Comparison of ENCODE assay signal across 9 mouse cellular contexts in the genomic region with DNA sequence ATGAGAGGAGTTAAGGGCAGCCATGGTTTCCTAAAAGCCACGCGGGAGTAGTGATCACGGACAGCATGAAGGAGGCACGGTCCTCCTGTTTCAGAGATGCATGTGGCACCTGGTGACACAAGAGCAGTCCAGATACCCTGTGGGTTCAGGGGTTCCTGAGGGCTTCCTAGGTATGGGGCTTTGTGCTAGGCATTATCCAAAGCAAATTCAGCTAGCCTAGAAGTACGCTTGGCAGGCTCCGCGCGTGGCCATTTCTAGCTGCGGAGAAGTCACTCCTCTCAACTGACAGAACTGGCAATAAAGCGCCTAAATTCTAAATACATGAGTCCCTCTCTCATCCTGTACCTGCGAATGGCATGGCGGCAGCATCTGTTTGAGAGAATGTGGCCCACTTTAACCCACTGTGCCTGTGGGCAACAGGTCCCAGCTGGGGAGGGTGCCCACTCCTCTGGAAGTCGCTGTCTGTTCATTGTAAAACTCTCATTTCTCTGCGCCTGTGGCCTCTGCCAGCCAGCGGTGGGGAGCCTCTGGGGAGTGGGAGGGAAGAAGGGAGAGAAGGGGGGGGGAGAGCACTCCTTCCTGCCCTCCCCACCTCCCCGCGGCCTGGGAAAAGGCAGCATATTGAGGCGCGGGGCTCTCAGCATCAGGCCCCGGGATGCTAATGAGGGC. TPM values are rescaled to one million over a fixed set of nuclear protein-coding genes. Genes with fewer than 3 reads are reported as not detected.
DNase-seq lines count a peak whose midpoint lies in the region; ATAC-seq and TF ChIP-seq lines count a peak whose summit lies in the region.
"Had no signal": no experiment of that assay in that cellular context is flagged by ENCODE, and none has a peak within 500 bp of the region (broad histone marks: within the 10 kb centered on the region; RNA-seq: fewer than 3 reads in every experiment).

No protein-coding gene starts in this region.

- in situ Hi-C loops in CH12.LX (cut with MboI; ENCODE audit: low pct_ligation_motif_present, low pct_unique_long_range_greater_than_20kb, low sequenced_read_pairs) = loop anchor here (25.0 kb wide), 1 partner anchor 277 kb away; the partner anchor contains the start of gene Faap20

- H3K36me3 ChIP-seq in heart, embryonic 14.5 days (ENCODE audit: control insufficient read depth, insufficient read depth, low read length) = no peaks in the 10 kb centered on the region
- no peaks in the 10 kb centered on the region for H3K36me3 ChIP-seq in CH12.LX (replicated peaks in 1 of 2; ENCODE audit: control insufficient read depth in 1 of 2, insufficient read depth in 1 of 2, low read length in 1 of 2)
- 0 out of 2 replicates have a peak, but pooled peaks cover 9% of the 10 kb centered on the region for H3K36me3 ChIP-seq in forebrain, embryonic 12.5 days (replicated peaks)
- no peaks in the 10 kb centered on the region for H3K36me3 ChIP-seq in liver, embryonic 13.5 days

- no peak for TF ChIP-seq RAD21 in CH12.LX (IDR thresholded peaks at IDR 0.05; ENCODE audit: low read depth, low read length)

- DNase-seq in heart, adult 18-20 months = no peak
- no peak for DNase-seq in CH12.LX (ENCODE audit: extremely low read depth)
- DNase-seq in liver, embryonic 13.5 days = no peak
- no peak for DNase-seq in layer of hippocampus, postnatal 25 days (ENCODE audit: extremely low spot score in 1 of 2, low spot score in 1 of 2)
- no peak for DNase-seq in layer of hippocampus, adult 8-10 months (ENCODE audit: low spot score in 2 of 2)

- peaks cover 11% of the 10 kb centered on the region for H3K79me2 ChIP-seq in CH12.LX (replicated peaks; ENCODE audit: control insufficient read depth, extremely low read depth, insufficient read depth, poor library complexity, severe bottlenecking)

- 25% methylated on average over 20 of the region's 20 CpGs for WGBS in heart, embryonic 14.5 days
- WGBS in forebrain, embryonic 12.5 days = 5% methylated on average over 20 of the region's 20 CpGs
- 23% methylated on average over 20 of the region's 20 CpGs for WGBS in liver, embryonic 13.5 days (ENCODE audit: insufficient replicate concordance)

- H3K4me2 ChIP-seq in heart, embryonic 14.5 days (ENCODE audit: low read length) = peak overlapping the region; percentile 71
- peak overlapping the region; percentile 88 for H3K4me2 ChIP-seq in CH12.LX (ENCODE audit: insufficient read depth, low read depth, poor library complexity, severe bottlenecking)
- peak overlapping the region; percentile 81 for H3K4me2 ChIP-seq in forebrain, embryonic 12.5 days
- H3K4me2 ChIP-seq in liver, embryonic 13.5 days = peak overlapping the region; percentile 61

- no peaks in the 10 kb centered on the region for H3K9me3 ChIP-seq in heart, embryonic 14.5 days (ENCODE audit: control insufficient read depth, low read length)
- H3K9me3 ChIP-seq in CH12.LX (replicated peaks; ENCODE audit: low read length) = no peaks in the 10 kb centered on the region
- H3K9me3 ChIP-seq in forebrain, embryonic 12.5 days = no peaks in the 10 kb centered on the region
- H3K9me3 ChIP-seq in liver, embryonic 13.5 days (replicated peaks) = no peaks in the 10 kb centered on the region

- H3K27ac ChIP-seq in heart, embryonic 14.5 days (replicated peaks in 1 of 2; ENCODE audit: control insufficient read depth in 1 of 2, insufficient read depth in 1 of 2, low read depth in 2 of 2, low read length in 2 of 2) = no peak overlapping the region
- no peak overlapping the region for H3K27ac ChIP-seq in CH12.LX (ENCODE audit: insufficient read depth, low read depth)
- peak overlapping the region; percentile 99 for H3K27ac ChIP-seq in forebrain, embryonic 12.5 days
- H3K27ac ChIP-seq in liver, embryonic 13.5 days = no peak overlapping the region

- TF ChIP-seq POLR2A in CH12.LX (IDR thresholded peaks at IDR 0.05; ENCODE audit: low read depth, low read length) = no peak

- H3K4me1 ChIP-seq in heart, embryonic 14.5 days (ENCODE audit: control insufficient read depth in 2 of 2, insufficient read depth in 2 of 2, low read length in 2 of 2) = peaks cover 16 to 35% of the 10 kb centered on the region in 2 experiments
- peaks cover 23 to 64% of the 10 kb centered on the region in 2 experiments; a peak in 3 of 4 replicates for H3K4me1 ChIP-seq in CH12.LX (ENCODE audit: control insufficient read depth in 1 of 2, insufficient read depth in 2 of 2)
- H3K4me1 ChIP-seq in forebrain, embryonic 12.5 days = peaks cover 73% of the 10 kb centered on the region
- peaks cover 42% of the 10 kb centered on the region for H3K4me1 ChIP-seq in liver, embryonic 13.5 days (replicated peaks)

- no peak for TF ChIP-seq EP300 in CH12.LX (IDR thresholded peaks at IDR 0.05; ENCODE audit: low read length)

- no peak for ATAC-seq in heart, embryonic 14.5 days (ENCODE audit: insufficient number of reproducible peaks, insufficient read depth, low FRiP score, low read depth)
- no peak for ATAC-seq in forebrain, embryonic 12.5 days (ENCODE audit: low FRiP score)
- ATAC-seq in liver, embryonic 13.5 days (ENCODE audit: low read depth) = no peak
- ATAC-seq in erythroid progenitor cell, adult 5-6 weeks (replicated peaks; ENCODE audit: low FRiP score, poor library complexity, severe bottlenecking) = no peak

- H3K9ac ChIP-seq in heart, embryonic 14.5 days (ENCODE audit: low read length) = peak overlapping the region; percentile 66; the same call in 1 of the 2 replicates
- H3K9ac ChIP-seq in CH12.LX (ENCODE audit: insufficient read depth, low read depth) = peak overlapping the region; percentile 48; the same call in 1 of the 2 replicates
- peak overlapping the region; percentile 98 for H3K9ac ChIP-seq in forebrain, embryonic 12.5 days
- no peak overlapping the region for H3K9ac ChIP-seq in liver, embryonic 13.5 days

- no peak for TF ChIP-seq CTCF in CH12.LX (conservative IDR thresholded peaks at IDR 0.05 in 1 of 2, IDR thresholded peaks at IDR 0.05 in 1 of 2; ENCODE audit: low read depth in 2 of 2, low read length in 2 of 2)

- dilution Hi-C loops in CH12.LX (cut with MboI; ENCODE audit: extremely low pct_ligation_motif_present, extremely low pct_unique_long_range_greater_than_20kb, low sequenced_read_pairs) = no loop called here

- peak overlapping the region; percentile 38 to 50 for H3K4me3 ChIP-seq in heart, embryonic 14.5 days (ENCODE audit: control insufficient read depth in 1 of 2, insufficient read depth in 1 of 2, low read depth in 1 of 2, low read length in 2 of 2)
- H3K4me3 ChIP-seq in CH12.LX (replicated peaks in 1 of 3; ENCODE audit: low read depth in 2 of 3, low read length in 2 of 3, poor library complexity in 1 of 3) = peak overlapping the region; percentile 55 to 75 (median 61)
- H3K4me3 ChIP-seq in forebrain, embryonic 12.5 days (replicated peaks) = peak overlapping the region; percentile 77
- H3K4me3 ChIP-seq in liver, embryonic 13.5 days (replicated peaks) = peak overlapping the region; percentile 46
- H3K4me3 ChIP-seq: erythroblast, embryonic 14.5 days had no signal

- peaks cover 77% of the 10 kb centered on the region for H3K27me3 ChIP-seq in heart, embryonic 14.5 days (ENCODE audit: control insufficient read depth, insufficient read depth, low read length)
- H3K27me3 ChIP-seq in CH12.LX (replicated peaks) = peaks cover 62% of the 10 kb centered on the region
- peaks cover 50% of the 10 kb centered on the region for H3K27me3 ChIP-seq in forebrain, embryonic 12.5 days
- peaks cover 86% of the 10 kb centered on the region for H3K27me3 ChIP-seq in liver, embryonic 13.5 days

TF ChIP-seq in CH12.LX, 34 proteins besides CTCF, POLR2A, EP300 and RAD21 (continues in another document):
- TF ChIP-seq PAX5 (IDR thresholded peaks at IDR 0.05; ENCODE audit: low read length) = no peak

RNA-seq across cellular contexts. Expression of gene Hes5, which starts 0.6 kb away (rescaled TPM):
- 0.24 and 0.47 TPM in 2 replicates for polyA plus RNA-seq in heart, embryonic 14.5 days (2014; fragmentation: Nextera tagmentation; extraction: Ambion mirVana)
- under 1 TPM; 0.31 to 0.67 TPM for total RNA-seq in heart, adult 18-20 months (2021)
- total RNA-seq in CH12.LX (2012; rRNA removed) = 6.2 and 6.8 TPM in 2 replicates
- total RNA-seq in CH12.LX (2014; rRNA removed) = 2.1 and 2.7 TPM in 2 replicates
- 1.5 and 1.7 TPM in 2 replicates for polyA plus RNA-seq in CH12.LX (2012; ENCODE audit: insufficient read length, low read depth)
- polyA plus RNA-seq in forebrain, embryonic 12.5 days (2016; fragmentation: Nextera tagmentation; extraction: Ambion mirVana) = 456 and 462 TPM in 2 replicates
- 0.08 and 0.23 TPM in 2 replicates for polyA plus RNA-seq in liver, embryonic 13.5 days (2015; fragmentation: Nextera tagmentation; extraction: Ambion mirVana)
- not detected in 2 replicates for total RNA-seq in erythroid progenitor cell, adult 5-6 weeks (2015; ENCODE audit: low replicate concordance)
- total RNA-seq in erythroid progenitor cell, adult 5-6 weeks (2017; ENCODE audit: low replicate concordance) = not detected in 2 replicates
- total RNA-seq in layer of hippocampus, postnatal 25 days (2021) = 10 to 100 TPM; 30.2 to 37.9 TPM
- 10 to 100 TPM; 15.1 to 33.7 (median 22.6) TPM for total RNA-seq in layer of hippocampus, adult 8-10 months (2022)
- polyA plus RNA-seq: erythroblast, embryonic 14.5 days had no signal

RNA-seq across cellular contexts. Expression of gene Pank4, which starts 3.8 kb away (rescaled TPM):
- polyA plus RNA-seq in heart, embryonic 14.5 days (2014; fragmentation: Nextera tagmentation; extraction: Ambion mirVana) = 41.4 and 42.1 TPM in 2 replicates
- total RNA-seq in heart, adult 18-20 months (2021) = 10 to 100 TPM; 38.7 to 41.4 TPM
- 30.6 and 34.7 TPM in 2 replicates for total RNA-seq in CH12.LX (2012; rRNA removed)
- 27.6 and 28.1 TPM in 2 replicates for total RNA-seq in CH12.LX (2014; rRNA removed)
- polyA plus RNA-seq in CH12.LX (2012; ENCODE audit: insufficient read length, low read depth) = 22.4 and 23.2 TPM in 2 replicates
- polyA plus RNA-seq in forebrain, embryonic 12.5 days (2016; fragmentation: Nextera tagmentation; extraction: Ambion mirVana) = 46.7 and 51.8 TPM in 2 replicates
- 23.9 and 27.0 TPM in 2 replicates for polyA plus RNA-seq in liver, embryonic 13.5 days (2015; fragmentation: Nextera tagmentation; extraction: Ambion mirVana)
- total RNA-seq in erythroid progenitor cell, adult 5-6 weeks (2015; ENCODE audit: low replicate concordance) = 61.3 and 78.0 TPM in 2 replicates
- total RNA-seq in erythroid progenitor cell, adult 5-6 weeks (2017; ENCODE audit: low replicate concordance) = 40.0 and 50.1 TPM in 2 replicates
- 10 to 100 TPM; 34.9 to 37.1 TPM for total RNA-seq in layer of hippocampus, postnatal 25 days (2021)
- 10 to 100 TPM; 34.4 to 46.8 (median 42.3) TPM for total RNA-seq in layer of hippocampus, adult 8-10 months (2022)

RNA-seq across cellular contexts. Expression of gene Tnfrsf14, which starts 31.8 kb away (rescaled TPM):
- polyA plus RNA-seq in heart, embryonic 14.5 days (2014; fragmentation: Nextera tagmentation; extraction: Ambion mirVana) = 0.46 and 1.2 TPM in 2 replicates
- total RNA-seq in heart, adult 18-20 months (2021) = 1 to 10 TPM; 5.3 to 7.1 TPM
- total RNA-seq in CH12.LX (2012; rRNA removed) (68.3 and 109 TPM in 2 replicates), CH12.LX (2014; rRNA removed) (21.0 and 25.9 TPM in 2 replicates)
- polyA plus RNA-seq in CH12.LX (2012; ENCODE audit: insufficient read length, low read depth) = 19.8 and 20.0 TPM in 2 replicates
- polyA plus RNA-seq in forebrain, embryonic 12.5 days (2016; fragmentation: Nextera tagmentation; extraction: Ambion mirVana) = 0.21 and 1.2 TPM in 2 replicates
- polyA plus RNA-seq in liver, embryonic 13.5 days (2015; fragmentation: Nextera tagmentation; extraction: Ambion mirVana) = 49.5 and 51.7 TPM in 2 replicates
- total RNA-seq in erythroid progenitor cell, adult 5-6 weeks (2015; ENCODE audit: low replicate concordance) = 845 and 899 TPM in 2 replicates
- 775 and 1,097 TPM in 2 replicates for total RNA-seq in erythroid progenitor cell, adult 5-6 weeks (2017; ENCODE audit: low replicate concordance)
- 1 to 10 TPM in 1 of 2 experiments, under 1 TPM in 1; 0.62 to 1.9 TPM for total RNA-seq in layer of hippocampus, postnatal 25 days (2021)
- 1 to 10 TPM; 1.6 to 5.2 (median 3.8) TPM for total RNA-seq in layer of hippocampus, adult 8-10 months (2022)

Comparison
In these comparisons a context has a peak if more than half of its experiments do, and no peak if none do; other contexts are left out.
1. RNA of gene Tnfrsf14, which starts 31.8 kb away (total RNA-seq): 775 to 1,097 TPM in erythroid progenitor cell, adult 5-6 weeks; 21.0 to 109 TPM in CH12.LX, 5.3 to 7.1 TPM in heart, adult 18-20 months, 1.6 to 5.2 TPM in layer of hippocampus, adult 8-10 months and 0.62 to 1.9 TPM in layer of hippocampus, postnatal 25 days; every median in the first group is over 4 times any median in the second.
2. Peak in every context shown above with its lines, with median percentiles within 50 percentile points of each other: H3K4me2 ChIP-seq and H3K4me3 ChIP-seq.